Mouse (Mus musculus) G1E (cell line): ENCODE data around the gene Ncor2.

Experiments used
- CTCF ChIP-seq: IDR thresholded peaks from 2 replicates; pipeline ENCODE4 v1.5.1; 2012; ENCODE audit warnings: low read depth, low read length, inconsistent platforms, mixed read lengths
- GATA1 ChIP-seq: IDR thresholded peaks from 2 replicates; pipeline ENCODE4 v1.6.1; 2012; ENCODE audit warnings: borderline replicate concordance, low read length, inconsistent platforms, mixed read lengths

DNA sequence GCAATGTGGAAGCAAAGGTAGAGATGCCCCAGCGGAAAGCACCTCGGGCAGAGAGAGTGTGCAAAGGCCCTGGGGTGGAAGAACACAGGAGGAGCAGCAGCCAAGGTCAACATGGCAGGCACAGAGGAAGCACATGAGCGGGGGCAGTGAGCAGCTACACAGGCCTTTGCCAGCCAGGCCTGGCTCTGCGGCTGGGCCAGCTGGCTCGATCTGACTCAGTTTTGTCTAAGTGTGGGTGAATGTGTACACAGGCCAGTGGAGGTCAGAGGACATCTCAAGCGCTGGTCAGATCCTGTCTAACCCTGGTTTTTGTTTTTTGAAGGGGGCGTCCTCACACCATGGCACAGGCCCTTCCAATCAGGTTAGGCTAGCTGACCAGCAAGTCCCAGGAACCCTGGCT lies 10.9 kb downstream of the Ncor2 start:
- no peak for TF ChIP-seq CTCF
- no peak for TF ChIP-seq GATA1
